Mouse (Mus musculus) midbrain, embryonic 16.5 days (tissue): ENCODE data around the gene Olfr287. TPM values are rescaled to one million over a fixed set of nuclear protein-coding genes. Genes with fewer than 3 reads are reported as not detected.
A peak's percentile ranks its signal among the peaks of the same experiment; 100 is the strongest.

Experiments
- ATAC-seq: fragments of 200-750 bp; cut with Nextera tagmentation; 2 replicates; pipeline ENCODE4 v1.8.0; 2017; ENCODE audit warnings: moderate TSS enrichment
- H3K27ac ChIP-seq: fragments of 300-500 bp; sonication (generic); 2 replicates; pipeline ENCODE4 v1.5.1; 2014; ENCODE audit warnings: mild to moderate bottlenecking, low read length, mixed read lengths
- H3K27me3 ChIP-seq: fragments of 300-500 bp; sonication (generic); 2 replicates; pipeline ENCODE4 v1.6.1; 2014; ENCODE audit warnings: low read depth, low read length, mixed read lengths; ENCODE audit not compliant: control insufficient read depth, insufficient read depth
- H3K36me3 ChIP-seq: fragments of 300-500 bp; sonication (generic); 2 replicates; pipeline ENCODE4 v1.6.1; 2014; ENCODE audit warnings: mild to moderate bottlenecking, low read length, moderate library complexity, mixed read lengths; ENCODE audit not compliant: control insufficient read depth, insufficient read depth
- H3K4me1 ChIP-seq: fragments of 300-500 bp; sonication (generic); 2 replicates; pipeline ENCODE4 v1.6.1; 2014; ENCODE audit warnings: mild to moderate bottlenecking, low read length, mixed read lengths; ENCODE audit not compliant: control insufficient read depth, insufficient read depth
- H3K4me2 ChIP-seq: fragments of 300-500 bp; sonication (generic); 2 replicates; pipeline ENCODE4 v1.6.1; 2014; ENCODE audit warnings: mild to moderate bottlenecking, low read length, mixed read lengths
- H3K4me3 ChIP-seq: fragments of 300-500 bp; sonication (generic); 2 replicates; pipeline ENCODE4 v1.5.1; 2014; ENCODE audit warnings: low read depth, mild to moderate bottlenecking, low read length, moderate library complexity, mixed read lengths
- H3K9ac ChIP-seq: fragments of 300-500 bp; sonication (generic); 2 replicates; pipeline ENCODE4 v1.6.1; 2014; ENCODE audit warnings: low read depth, low read length, mixed read lengths
- H3K9me3 ChIP-seq: fragments of 300-500 bp; sonication (generic); replicated peaks from 2 replicates; pipeline ENCODE4 v1.6.1; 2014; ENCODE audit warnings: mild to moderate bottlenecking, low read length, mixed read lengths; ENCODE audit not compliant: control insufficient read depth, poor library complexity, severe bottlenecking
- WGBS: fragments of 180-500 bp; shearing (Covaris S2); extraction: QIAGEN DNeasy Blood & Tissue Kit; methylation state at CpG from one replicate; pipeline ENCODE4 v1.1.7; 2014; 5-methylcytosine and 5-hydroxymethylcytosine counted together
- polyA plus RNA-seq: library from polyadenylated mRNA; unstranded; fragments of >200 nt; fragmentation: Nextera tagmentation; extraction: Ambion mirVana; gene quantifications from 2 replicates; pipeline ENCODE4 v1.2.1, GENCODE M21; 2015

Gene Olfr287
- polyA plus RNA-seq, 1 experiment from 2014 or later: 0.20 TPM

DNA sequence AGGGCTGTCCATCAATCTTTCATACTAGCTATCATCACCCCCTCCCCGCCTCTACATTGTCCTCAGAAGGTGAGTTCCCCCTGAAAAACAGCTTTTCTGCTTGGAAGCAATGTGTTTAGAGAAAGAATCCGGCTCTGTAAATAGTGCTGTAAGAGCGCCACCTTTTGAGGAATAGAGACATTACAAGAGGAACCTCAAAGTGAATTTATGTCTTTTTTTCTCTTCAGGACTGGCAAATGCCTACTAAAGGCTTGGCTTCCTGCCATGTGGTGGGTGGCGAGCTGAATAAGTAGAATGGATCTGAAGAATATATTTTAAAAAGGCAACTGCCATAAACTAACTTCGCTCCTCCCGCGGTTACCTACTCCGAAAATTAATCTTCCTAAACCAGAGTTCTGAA, 47.0 kb downstream of the Olfr287 start:
- H3K36me3 ChIP-seq: no peaks in the 10 kb centered on the region
- 33% methylated on average over 8 of the region's 8 CpGs for WGBS

DNA sequence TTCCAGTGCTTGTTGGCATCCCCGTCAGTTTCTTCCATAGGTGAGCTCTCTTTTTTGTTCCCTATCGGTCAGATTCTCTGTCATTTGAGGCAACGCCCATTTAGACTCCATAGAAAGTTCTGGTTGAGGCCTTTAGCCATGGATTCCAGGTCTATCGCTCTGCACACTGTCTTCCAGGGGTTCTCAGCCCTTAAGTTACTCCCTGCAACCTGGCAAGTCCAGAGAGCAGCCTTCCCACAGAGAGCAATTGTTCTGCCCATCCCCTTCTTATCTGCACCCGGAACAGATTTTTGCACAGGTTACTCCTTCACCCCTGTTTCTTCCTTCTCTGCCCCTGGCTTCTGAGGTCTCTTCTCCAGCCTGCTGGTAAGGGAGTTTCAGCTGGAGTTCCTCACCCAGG, 48.7 kb downstream of the Olfr287 start:
- Histone ChIP-seq H3K27me3 (peaks cover 3% of the 10 kb centered on the region), H3K4me2 (peak overlapping the region; percentile 95), H3K9me3 (no peaks in the 10 kb centered on the region), H3K27ac (no peak overlapping the region), H3K4me1 (peaks cover 36% of the 10 kb centered on the region), H3K4me3 (no peak overlapping the region), H3K36me3 (no peaks in the 10 kb centered on the region), H3K9ac (0 out of 2 replicates have a peak overlapping the region, but pooled peaks have one; percentile 3)
- ATAC-seq: no peak
- 73% methylated on average over 5 of the region's 5 CpGs for WGBS

More for the DNA sequence above, 47.0 kb downstream of the Olfr287 start:
- no peak for ATAC-seq
- H3K27me3 ChIP-seq: peaks cover 6% of the 10 kb centered on the region
- peaks cover 34% of the 10 kb centered on the region for H3K4me1 ChIP-seq
- no peak overlapping the region for H3K9ac ChIP-seq
- no peaks in the 10 kb centered on the region for H3K9me3 ChIP-seq
- no peak overlapping the region for H3K27ac ChIP-seq
- H3K4me2 ChIP-seq: no peak overlapping the region
- H3K4me3 ChIP-seq: no peak overlapping the region

DNA sequence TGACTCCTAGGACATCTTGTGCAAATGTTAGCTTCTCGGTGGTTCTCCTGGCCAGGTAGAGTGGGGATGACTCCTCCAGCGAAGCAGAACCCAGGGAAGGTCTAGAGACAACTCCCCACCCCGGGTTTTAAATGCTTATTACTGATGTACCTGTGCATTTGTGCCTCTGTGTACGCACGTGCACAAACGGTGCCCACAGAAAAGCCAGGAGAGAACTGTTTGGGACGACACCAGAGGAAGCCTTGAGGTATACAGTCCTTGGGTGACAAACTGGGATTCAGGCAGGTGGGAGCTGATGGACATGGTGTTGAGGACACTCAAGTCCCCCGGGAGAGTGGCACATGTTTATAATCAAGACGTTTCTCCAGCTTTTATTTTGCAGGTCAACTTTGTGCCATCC, 49.9 kb downstream of the Olfr287 start:
- H3K4me2 ChIP-seq: peak overlapping the region; percentile 95
- H3K9me3 ChIP-seq: no peaks in the 10 kb centered on the region
- H3K36me3 ChIP-seq: no peaks in the 10 kb centered on the region
- ATAC-seq: no peak
- no peak overlapping the region for H3K9ac ChIP-seq
- H3K27ac ChIP-seq: no peak overlapping the region
- H3K4me3 ChIP-seq: peak overlapping the region; percentile 74
- no peaks in the 10 kb centered on the region; the same call in 1 of the 2 replicates for H3K27me3 ChIP-seq
- H3K4me1 ChIP-seq: peaks cover 43% of the 10 kb centered on the region
- WGBS: 70% methylated on average over 9 of the region's 9 CpGs

DNA sequence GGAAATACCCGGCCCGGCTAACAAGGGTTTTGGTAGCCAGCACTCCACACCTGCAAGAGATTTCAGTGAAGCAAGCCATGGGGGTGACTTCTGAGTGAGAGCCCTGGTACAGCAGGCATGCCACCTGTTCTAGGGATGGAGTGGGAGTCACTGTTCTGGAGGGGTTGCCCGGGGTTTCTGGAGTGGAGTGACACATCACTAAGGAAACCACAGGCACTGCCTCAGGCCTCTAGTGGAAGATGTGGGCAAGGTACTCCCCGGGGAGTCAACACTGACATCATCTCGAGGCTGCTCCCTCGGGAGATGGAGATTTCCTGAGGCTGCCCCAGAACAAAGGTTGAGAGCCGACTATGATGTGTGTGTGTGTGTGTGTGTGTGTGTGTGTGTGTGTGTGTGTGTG, 50.5 kb downstream of the Olfr287 start:
- WGBS: 26% methylated on average over 7 of the region's 7 CpGs
- Histone ChIP-seq H3K4me3 (peak overlapping the region; percentile 74), H3K27ac (no peak overlapping the region), H3K9ac (peak overlapping the region; percentile 84), H3K4me1 (peaks cover 43% of the 10 kb centered on the region), H3K4me2 (peak overlapping the region; percentile 95), H3K27me3 (no peaks in the 10 kb centered on the region; the same call in 1 of the 2 replicates), H3K36me3 (no peaks in the 10 kb centered on the region), H3K9me3 (no peaks in the 10 kb centered on the region)
- no peak for ATAC-seq

DNA sequence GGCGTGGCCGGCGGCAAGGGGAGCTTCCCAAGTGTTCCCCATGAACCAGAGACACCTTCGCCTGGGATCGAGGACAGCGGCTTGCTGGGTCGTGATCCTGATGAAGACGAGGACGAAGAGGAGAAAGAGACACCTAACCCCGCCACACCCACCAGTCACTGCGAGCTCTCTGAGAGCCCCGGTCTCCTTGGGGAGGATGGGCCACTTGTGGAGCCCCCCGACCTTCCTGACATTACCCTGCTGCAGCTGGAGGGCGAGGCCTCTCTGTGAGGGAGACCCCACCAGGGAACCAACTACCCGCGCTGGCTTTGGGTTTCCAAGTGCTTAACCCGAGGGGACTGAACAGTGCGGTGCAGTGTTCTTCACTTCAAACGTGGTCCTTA, 52.2 kb downstream of the Olfr287 start:
- peaks cover under 1% of the 10 kb centered on the region; the same call in 1 of the 2 replicates for H3K27me3 ChIP-seq
- peaks cover 42% of the 10 kb centered on the region for H3K4me1 ChIP-seq
- no peaks in the 10 kb centered on the region for H3K9me3 ChIP-seq
- H3K4me2 ChIP-seq: peak overlapping the region; percentile 95
- 3% methylated on average over 19 of the region's 19 CpGs for WGBS
- H3K27ac ChIP-seq: peak overlapping the region; percentile 96; the same call in 1 of the 2 replicates
- no peak for ATAC-seq
- peak overlapping the region; percentile 84 for H3K9ac ChIP-seq
- no peaks in the 10 kb centered on the region for H3K36me3 ChIP-seq
- H3K4me3 ChIP-seq: peak overlapping the region; percentile 74

DNA sequence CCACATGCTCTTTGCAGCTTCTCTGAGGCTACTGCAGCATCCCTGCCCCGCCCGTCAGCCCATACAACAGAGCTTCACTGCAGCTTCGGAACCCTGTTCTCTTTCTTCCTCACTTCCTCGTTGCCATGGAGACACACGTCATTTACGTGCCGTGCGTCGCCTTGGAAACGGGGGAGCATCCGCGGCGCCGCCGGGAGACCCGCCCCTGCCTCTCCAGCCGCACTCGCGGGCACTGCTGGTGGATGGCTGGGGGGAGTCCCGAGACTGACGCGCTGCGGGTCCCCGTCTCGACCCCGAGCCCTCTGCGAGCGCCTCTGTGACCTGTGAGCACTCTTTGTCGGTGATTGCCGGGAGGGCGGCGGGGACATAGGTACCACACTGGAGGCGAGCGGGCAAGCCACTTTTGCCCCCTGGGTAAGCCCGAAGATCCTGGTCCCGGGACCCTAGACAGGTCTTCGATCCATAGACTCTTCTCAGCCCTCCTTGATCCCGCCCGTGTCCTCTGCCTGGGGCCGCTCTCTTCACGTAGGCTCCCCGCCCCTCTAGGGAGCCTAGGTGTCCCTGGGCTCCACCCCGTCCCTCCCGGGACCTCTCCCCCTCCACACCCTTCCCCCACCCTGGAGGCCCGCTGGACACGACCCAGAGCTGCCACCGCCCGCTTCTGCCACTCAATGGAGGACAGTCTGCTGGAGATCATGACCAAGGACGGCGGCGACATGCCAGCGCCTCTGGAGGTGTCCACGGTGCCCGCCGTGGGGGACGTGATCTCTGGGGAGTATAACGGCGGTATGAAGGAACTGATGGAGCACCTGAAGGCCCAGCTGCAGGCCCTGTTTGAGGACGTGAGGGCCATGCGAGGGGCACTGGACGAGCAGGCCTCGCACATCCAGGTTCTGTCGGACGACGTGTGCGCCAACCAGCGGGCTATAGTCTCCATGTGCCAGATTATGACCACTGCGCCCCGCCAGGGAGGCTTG, 52.9 kb downstream of the Olfr287 start:
- peak; percentile 93 for ATAC-seq
- Histone ChIP-seq H3K27ac (peak overlapping the region; percentile 96), H3K27me3 (peaks cover 3% of the 10 kb centered on the region; the same call in 1 of the 2 replicates), H3K36me3 (no peaks in the 10 kb centered on the region), H3K4me2 (peak overlapping the region; percentile 95), H3K4me1 (peaks cover 40% of the 10 kb centered on the region), H3K4me3 (peak overlapping the region; percentile 74), H3K9me3 (no peaks in the 10 kb centered on the region), H3K9ac (peak overlapping the region; percentile 84)
- 1% methylated on average over 66 of the region's 69 CpGs for WGBS

DNA sequence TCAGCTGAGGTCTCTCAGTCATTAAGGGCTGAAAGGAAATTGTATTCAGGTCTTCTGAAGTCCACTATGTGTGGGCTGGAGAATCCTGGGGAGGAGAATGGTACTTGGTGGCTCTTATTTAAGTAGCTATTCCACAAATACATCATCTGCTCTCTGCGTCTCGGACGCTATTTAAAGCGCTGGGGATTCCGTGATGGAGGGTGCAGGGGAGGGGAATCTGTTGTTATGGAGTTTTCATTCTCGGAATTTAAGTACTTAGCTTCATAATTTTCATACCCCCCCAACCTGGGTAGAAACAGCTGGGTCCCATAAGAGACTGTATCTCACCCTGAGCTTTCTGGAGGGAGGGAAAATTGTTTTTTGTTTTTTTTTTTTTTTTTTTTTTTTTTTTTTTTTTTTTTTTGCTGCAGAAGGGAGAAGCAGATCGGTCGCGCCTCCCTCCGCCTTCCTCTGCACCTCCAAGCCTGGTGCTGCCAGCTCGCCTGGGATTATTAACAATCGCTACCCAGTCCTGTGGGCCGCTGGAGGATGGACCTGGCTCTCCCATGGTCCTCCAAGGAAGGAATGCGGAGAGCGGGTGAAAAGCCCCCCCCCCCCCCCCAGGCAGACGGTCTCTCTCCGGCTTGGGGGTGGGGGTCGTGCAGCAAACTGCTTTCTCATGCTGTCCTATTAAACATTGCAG, 53.8 kb downstream of the Olfr287 start, which contains the start of gene Ccdc184:
Gene Ccdc184, plus strand, starts transcription at position 196 of the 682 bp plus-strand sequence.
- H3K27me3 ChIP-seq: peaks cover 3% of the 10 kb centered on the region; the same call in 1 of the 2 replicates
- ATAC-seq: peak; percentile 76
- peak within 1 kb of the TSS; percentile 84 for H3K9ac ChIP-seq
- peak within 1 kb of the TSS; percentile 95 for H3K4me2 ChIP-seq
- H3K36me3 ChIP-seq: no peaks in the 10 kb centered on the region
- no peaks in the 10 kb centered on the region for H3K9me3 ChIP-seq
- WGBS: 2% methylated on average over 15 of the region's 18 CpGs
- peak within 1 kb of the TSS; percentile 96 for H3K27ac ChIP-seq
- H3K4me1 ChIP-seq: peaks cover 37% of the 10 kb centered on the region
- H3K4me3 ChIP-seq: peak within 1 kb of the TSS; percentile 74

DNA sequence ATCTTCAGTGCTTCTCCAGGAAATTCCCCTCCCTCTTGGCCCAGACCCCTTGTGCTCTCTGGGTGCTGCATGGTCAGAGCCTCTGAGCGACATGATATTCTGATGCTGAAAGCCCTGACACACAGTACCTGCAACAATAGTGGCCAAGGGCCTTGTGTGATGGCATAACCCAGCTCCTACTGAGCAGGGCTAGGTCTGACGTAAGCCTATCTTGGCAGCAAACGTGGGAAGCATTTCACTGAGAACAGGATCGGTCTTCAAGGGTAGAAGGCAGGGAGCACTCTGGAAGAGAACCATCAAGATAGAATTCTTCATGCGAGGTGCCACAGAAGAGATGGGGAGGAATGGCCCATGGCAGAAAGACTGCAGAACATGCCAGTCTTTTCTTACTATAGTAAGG, 55.3 kb downstream of the Olfr287 start, which contains the start of gene Asb8:
Gene Asb8, minus strand, starts transcription at position 101 of the 400 bp plus-strand sequence.
- peak within 1 kb of the TSS; percentile 95; the same call in 1 of the 2 replicates for H3K4me2 ChIP-seq

More for the DNA sequence above, 55.3 kb downstream of the Olfr287 start, which contains the start of gene Asb8:
- Histone ChIP-seq H3K27ac (no peak within 1 kb of the TSS), H3K9ac (no peak within 1 kb of the TSS), H3K4me1 (peaks cover 23% of the 10 kb centered on the region), H3K4me3 (no peak within 1 kb of the TSS), H3K9me3 (no peaks in the 10 kb centered on the region), H3K36me3 (no peaks in the 10 kb centered on the region), H3K27me3 (peaks cover 3% of the 10 kb centered on the region; the same call in 1 of the 2 replicates)
- 86% methylated on average over 5 of the region's 5 CpGs for WGBS
- ATAC-seq: no peak
